Mouse (Mus musculus): Measurements from ENCODE around the gene Arhgap21. TPM values are rescaled to one million over a fixed set of nuclear protein-coding genes. Genes with fewer than 3 reads are reported as not detected.

Arhgap21 gene
- 34.9 TPM for polyA plus RNA-seq (2014; fragmentation: Illumina TruSeq; extraction: RNeasy Lipid Tissue Mini Kit (QIAGEN cat#74804); ENCODE audit: low read depth, low replicate concordance)

DNA sequence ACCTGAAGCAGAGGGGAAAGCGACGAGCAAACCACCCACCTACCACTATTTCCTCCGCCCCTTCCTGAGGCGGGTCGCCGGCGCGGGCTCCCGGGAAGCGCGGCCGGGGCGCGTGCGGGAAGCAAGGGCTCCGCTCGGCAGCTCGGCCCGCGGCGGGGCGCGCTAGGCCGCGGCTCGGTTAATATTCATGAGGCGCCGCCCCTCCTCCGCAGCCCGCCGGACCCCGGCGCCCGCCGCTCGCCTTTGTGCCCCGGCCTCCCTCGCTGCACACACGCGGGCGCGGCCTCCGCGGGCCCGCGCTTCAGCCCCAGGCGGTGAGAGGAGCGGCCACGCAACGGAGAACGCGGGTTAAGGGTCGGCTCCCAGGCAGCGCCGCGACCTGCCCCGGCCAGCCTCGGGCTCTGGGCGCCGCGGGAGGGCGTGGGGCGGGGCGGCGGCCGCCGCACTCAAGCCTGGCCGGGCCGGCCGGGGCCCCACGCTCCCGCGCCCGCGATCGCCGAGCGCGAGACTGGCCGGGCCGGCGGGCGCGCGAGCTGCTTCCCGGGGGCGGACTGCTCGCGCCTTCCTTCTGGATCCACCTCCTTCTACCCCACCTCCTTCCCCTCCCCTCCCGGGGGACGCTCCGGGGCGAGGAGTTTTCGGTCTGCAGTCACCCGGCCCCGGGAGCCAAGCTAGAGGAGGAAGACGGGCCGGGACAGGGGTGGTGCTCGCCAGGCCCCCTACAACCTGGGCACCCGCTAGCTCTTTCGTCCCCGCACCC, at the start of gene Arhgap21:
Gene Arhgap21 (minus strand): TSS at position 441 of the 760 bp plus-strand sequence.

Other genes starting within 250 kb of the Arhgap21 start
- 3.1 TPM for gene Enkur, start 236.5 kb upstream of the Arhgap21 start, polyA plus RNA-seq (2014; fragmentation: Illumina TruSeq; extraction: RNeasy Lipid Tissue Mini Kit (QIAGEN cat#74804); ENCODE audit: low read depth, low replicate concordance)
- 13.1 TPM for gene Thnsl1, start 236.8 kb upstream of the Arhgap21 start, polyA plus RNA-seq (2014; fragmentation: Illumina TruSeq; extraction: RNeasy Lipid Tissue Mini Kit (QIAGEN cat#74804); ENCODE audit: low read depth, low replicate concordance)

All from kidney, adult 10 weeks (tissue).